Mouse (Mus musculus): ENCODE data around the gene BC024978. TPM values are rescaled to one million over a fixed set of nuclear protein-coding genes. Genes with fewer than 3 reads are reported as not detected.

Gene BC024978
- polyA plus RNA-seq, 1 experiment from 2014 or later, result 1.5 TPM

GRCm38 (mm10) chr7:27165007-27165655 is 30.4 kb upstream of the BC024978 start:
- Histone ChIP-seq H3K4me2 (peak overlapping the region; percentile 81), H3K9ac (peak overlapping the region; percentile 90), H3K27ac (peak overlapping the region; percentile 92), H3K9me3 (replicated peaks) (no peaks in the 10 kb centered on the region), H3K36me3 (peaks cover 47% of the 10 kb centered on the region), H3K4me1 (peaks cover 74% of the 10 kb centered on the region), H3K27me3 (replicated peaks) (no peaks in the 10 kb centered on the region), H3K4me3 (peak overlapping the region; percentile 84)
- ATAC-seq, result no peak
- WGBS (ENCODE audit: insufficient replicate concordance), result 76% methylated on average over 23 of the region's 23 CpGs

- peak overlapping the region; percentile 84 for H3K4me3 ChIP-seq
- H3K27ac ChIP-seq, result peak overlapping the region; percentile 92
- H3K4me2 ChIP-seq, result peak overlapping the region; percentile 81
- H3K4me1 ChIP-seq, result peaks cover 68% of the 10 kb centered on the region
- no peaks in the 10 kb centered on the region for H3K27me3 ChIP-seq (replicated peaks)
- peaks cover 47% of the 10 kb centered on the region for H3K36me3 ChIP-seq
- H3K9me3 ChIP-seq (replicated peaks), result no peaks in the 10 kb centered on the region
- ATAC-seq, result peak; percentile 1; the same call in 1 of the 2 replicates
- 4% methylated on average over 8 of the region's 8 CpGs for WGBS (ENCODE audit: insufficient replicate concordance)
- peak overlapping the region; percentile 90 for H3K9ac ChIP-seq
Observed at GRCm38 (mm10) chr7:27165696-27166095, 29.9 kb upstream of the BC024978 start.

GRCm38 (mm10) chr7:27166229-27166613 is 29.4 kb upstream of the BC024978 start:
- WGBS (ENCODE audit: insufficient replicate concordance), result under 1% methylated on average over 40 of the region's 43 CpGs
- peaks cover 45% of the 10 kb centered on the region for H3K36me3 ChIP-seq
- peak; percentile 76 for ATAC-seq
- H3K4me2 ChIP-seq, result peak overlapping the region; percentile 81
- peaks cover 63% of the 10 kb centered on the region for H3K4me1 ChIP-seq
- H3K4me3 ChIP-seq, result peak overlapping the region; percentile 84
- H3K9me3 ChIP-seq (replicated peaks), result no peaks in the 10 kb centered on the region
- H3K9ac ChIP-seq, result peak overlapping the region; percentile 90
- no peaks in the 10 kb centered on the region for H3K27me3 ChIP-seq (replicated peaks)
- H3K27ac ChIP-seq, result peak overlapping the region; percentile 92

GRCm38 (mm10) chr7:27166614-27167474 is 28.7 kb upstream of the BC024978 start, which contains the start of gene Egln2:
Gene Egln2, minus strand, starts transcription at chr7:27166802.
- Histone ChIP-seq H3K9me3 (replicated peaks) (no peaks in the 10 kb centered on the region), H3K36me3 (peaks cover 45% of the 10 kb centered on the region), H3K27me3 (replicated peaks) (no peaks in the 10 kb centered on the region), H3K4me1 (peaks cover 56% of the 10 kb centered on the region), H3K27ac (peak within 1 kb of the TSS; percentile 92), H3K4me2 (peak within 1 kb of the TSS; percentile 81), H3K9ac (peak within 1 kb of the TSS; percentile 90), H3K4me3 (peak within 1 kb of the TSS; percentile 84)
- ATAC-seq, result peak; percentile 86
- 1% methylated on average over 60 of the region's 61 CpGs for WGBS (ENCODE audit: insufficient replicate concordance)

GRCm38 (mm10) chr7:27167475-27168094 is 28.0 kb upstream of the BC024978 start:
- 73% methylated on average over 11 of the region's 11 CpGs for WGBS (ENCODE audit: insufficient replicate concordance)
- H3K36me3 ChIP-seq, result peaks cover 45% of the 10 kb centered on the region
- peak overlapping the region; percentile 90 for H3K9ac ChIP-seq
- peak overlapping the region; percentile 81 for H3K4me2 ChIP-seq
- ATAC-seq, result no peak
- H3K4me1 ChIP-seq, result peaks cover 49% of the 10 kb centered on the region
- H3K27me3 ChIP-seq (replicated peaks), result no peaks in the 10 kb centered on the region
- peak overlapping the region; percentile 92 for H3K27ac ChIP-seq
- no peaks in the 10 kb centered on the region for H3K9me3 ChIP-seq (replicated peaks)
- peak overlapping the region; percentile 84 for H3K4me3 ChIP-seq

GRCm38 (mm10) chr7:27168371-27168770 is 27.2 kb upstream of the BC024978 start:
- Histone ChIP-seq H3K36me3 (peaks cover 45% of the 10 kb centered on the region), H3K4me2 (no peak overlapping the region), H3K9ac (no peak overlapping the region), H3K27ac (0 out of 2 replicates have a peak overlapping the region, but pooled peaks have one; percentile 13), H3K9me3 (replicated peaks) (no peaks in the 10 kb centered on the region), H3K4me1 (peaks cover 44% of the 10 kb centered on the region), H3K27me3 (replicated peaks) (no peaks in the 10 kb centered on the region), H3K4me3 (no peak overlapping the region)
- 74% methylated on average over 5 of the region's 5 CpGs for WGBS (ENCODE audit: insufficient replicate concordance)
- no peak for ATAC-seq

- no peaks in the 10 kb centered on the region for H3K9me3 ChIP-seq (replicated peaks)
- H3K9ac ChIP-seq, result no peak overlapping the region
- no peak for ATAC-seq
- no peaks in the 10 kb centered on the region for H3K27me3 ChIP-seq (replicated peaks)
- peaks cover 46% of the 10 kb centered on the region for H3K36me3 ChIP-seq
- no peak overlapping the region for H3K4me2 ChIP-seq
- WGBS (ENCODE audit: insufficient replicate concordance), result 77% methylated on average over 3 of the region's 3 CpGs
- no peak overlapping the region for H3K4me3 ChIP-seq
- peaks cover 26% of the 10 kb centered on the region for H3K4me1 ChIP-seq
- H3K27ac ChIP-seq, result no peak overlapping the region
Observed at GRCm38 (mm10) chr7:27170981-27171380, 24.6 kb upstream of the BC024978 start.

- Histone ChIP-seq H3K27ac (no peak overlapping the region), H3K9ac (peak overlapping the region; percentile 0; the same call in 1 of the 2 replicates), H3K4me1 (peaks cover 22% of the 10 kb centered on the region), H3K4me3 (no peak overlapping the region), H3K9me3 (replicated peaks) (no peaks in the 10 kb centered on the region), H3K36me3 (peaks cover 46% of the 10 kb centered on the region), H3K27me3 (replicated peaks) (no peaks in the 10 kb centered on the region), H3K4me2 (no peak overlapping the region)
- WGBS (ENCODE audit: insufficient replicate concordance), result 80% methylated on average over 15 of the region's 15 CpGs
- no peak for ATAC-seq
Observed at GRCm38 (mm10) chr7:27174496-27174895, 21.1 kb upstream of the BC024978 start.

GRCm38 (mm10) chr7:27174896-27175295 is 20.7 kb upstream of the BC024978 start:
- Histone ChIP-seq H3K9ac (no peak overlapping the region), H3K4me2 (no peak overlapping the region), H3K27ac (no peak overlapping the region), H3K27me3 (replicated peaks) (no peaks in the 10 kb centered on the region), H3K4me3 (no peak overlapping the region), H3K4me1 (peaks cover 26% of the 10 kb centered on the region), H3K36me3 (peaks cover 46% of the 10 kb centered on the region), H3K9me3 (replicated peaks) (no peaks in the 10 kb centered on the region)
- 92% methylated on average over 7 of the region's 7 CpGs for WGBS (ENCODE audit: insufficient replicate concordance)
- ATAC-seq, result no peak

GRCm38 (mm10) chr7:27177942-27178323 is 17.6 kb upstream of the BC024978 start:
- Histone ChIP-seq H3K27me3 (replicated peaks) (no peaks in the 10 kb centered on the region), H3K27ac (peak overlapping the region; percentile 86), H3K4me2 (peak overlapping the region; percentile 81), H3K4me1 (peaks cover 32% of the 10 kb centered on the region), H3K36me3 (peaks cover 31% of the 10 kb centered on the region), H3K4me3 (peak overlapping the region; percentile 74), H3K9me3 (replicated peaks) (no peaks in the 10 kb centered on the region), H3K9ac (peak overlapping the region; percentile 64)
- 16% methylated on average over 4 of the region's 4 CpGs for WGBS (ENCODE audit: insufficient replicate concordance)
- ATAC-seq, result 0 out of 2 replicates have a peak, but pooled peaks have one; percentile 0

GRCm38 (mm10) chr7:27178324-27179216 is 17.0 kb upstream of the BC024978 start, which contains the start of gene Rab4b:
Gene Rab4b, minus strand, starts transcription at chr7:27178896.
- peak within 1 kb of the TSS; percentile 86 for H3K27ac ChIP-seq
- peaks cover 32% of the 10 kb centered on the region for H3K36me3 ChIP-seq
- H3K4me3 ChIP-seq, result peak within 1 kb of the TSS; percentile 74
- H3K9me3 ChIP-seq (replicated peaks), result no peaks in the 10 kb centered on the region
- H3K27me3 ChIP-seq (replicated peaks), result no peaks in the 10 kb centered on the region
- H3K9ac ChIP-seq, result peak within 1 kb of the TSS; percentile 64
- H3K4me1 ChIP-seq, result peaks cover 32% of the 10 kb centered on the region
- peak; percentile 96 for ATAC-seq
- peak within 1 kb of the TSS; percentile 81 for H3K4me2 ChIP-seq
- under 1% methylated on average over 52 of the region's 53 CpGs for WGBS (ENCODE audit: insufficient replicate concordance)

All from liver, embryonic 12.5 days (tissue).